Comparison of ENCODE assay signal across 30 mouse cellular contexts in the genomic region with DNA sequence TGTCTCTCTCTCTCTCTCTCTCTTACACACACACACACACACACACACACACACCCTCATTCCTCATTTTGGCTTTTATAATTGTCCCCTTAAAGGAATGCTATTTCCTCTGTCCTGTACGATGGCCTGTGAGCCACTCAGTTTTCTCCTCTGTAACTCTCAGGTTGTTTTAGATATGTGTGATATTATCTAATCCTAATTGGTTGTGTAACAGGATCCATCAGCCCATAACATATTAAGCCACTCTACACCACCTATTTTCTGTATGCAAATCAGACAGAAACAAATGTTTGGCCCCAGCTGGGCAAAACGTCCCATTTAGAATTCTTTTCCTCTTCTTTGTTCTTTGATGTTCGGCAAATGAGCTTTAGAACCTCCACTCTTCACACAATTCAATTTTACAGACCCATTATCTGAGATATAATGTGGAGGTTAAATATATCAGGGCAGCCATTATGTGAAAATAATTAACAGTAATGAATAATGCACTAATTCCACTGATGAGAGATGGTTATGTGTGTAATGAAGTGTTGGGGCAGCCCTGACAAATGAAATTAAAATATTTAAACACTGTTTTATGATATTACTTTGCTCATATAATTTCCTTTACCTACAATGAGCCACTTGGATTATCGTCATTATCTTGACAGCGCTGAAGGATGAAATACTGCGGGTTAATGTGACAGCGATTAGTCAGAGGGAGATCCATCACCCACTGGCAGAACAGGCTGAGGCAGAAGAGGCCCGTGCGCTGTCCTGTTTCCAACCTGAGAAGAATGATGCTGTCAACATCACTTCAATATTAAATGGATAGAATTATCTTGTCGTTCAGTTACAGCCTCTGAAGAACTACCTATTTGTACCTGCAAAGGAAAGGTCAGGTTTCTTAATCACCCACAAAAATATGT.
DNase-seq lines count a peak whose midpoint lies in the region; ATAC-seq and TF ChIP-seq lines count a peak whose summit lies in the region.
"Had no signal": no experiment of that assay in that cellular context is flagged by ENCODE, and none has a peak within 500 bp of the region (broad histone marks: within the 10 kb centered on the region; RNA-seq: fewer than 3 reads in every experiment).

No protein-coding gene starts in this region.

- peak; percentile 12 for DNase-seq in hindbrain, embryonic 11.5 days (ENCODE audit: low spot score)
- no peak for DNase-seq in hindbrain, embryonic 10.5 days (ENCODE audit: low spot score)
- peak; percentile 16 for DNase-seq in neural tube, embryonic 11.5 days (ENCODE audit: low spot score)
- DNase-seq in mesoderm, embryonic 11.5 days (ENCODE audit: low read depth, low spot score), result peak; percentile 14
- no peak for DNase-seq in urinary bladder, postnatal 10 days (ENCODE audit: low spot score)
- DNase-seq: adrenal gland, adult 2 months; cerebellum, adult 11-12 months; cerebellum, adult 9-11 months; embryo, embryonic 11 days; gastrocnemius, adult 2 months; gastrocnemius, postnatal 36 days; heart, adult 18-20 months; heart, postnatal 10 days; kidney, adult 2 months; kidney, postnatal 36 days; liver, postnatal 0 days; lung, postnatal 36 days; right cerebral cortex, postnatal 25 days had no signal

- no peak overlapping the region for H3K9ac ChIP-seq in hindbrain, embryonic 11.5 days (ENCODE audit: low read depth, low read length)
- no peak overlapping the region for H3K9ac ChIP-seq in neural tube, embryonic 11.5 days (ENCODE audit: low read length)
- no peak overlapping the region for H3K9ac ChIP-seq in neural tube, embryonic 15.5 days (replicated peaks)
- H3K9ac ChIP-seq in hindbrain, embryonic 13.5 days, result no peak overlapping the region
- no peak overlapping the region for H3K9ac ChIP-seq in intestine, postnatal 0 days (ENCODE audit: low read depth, low read length)
- H3K9ac ChIP-seq: embryonic facial prominence, embryonic 12.5 days; heart, embryonic 13.5 days; limb, embryonic 12.5 days; liver, embryonic 12.5 days; liver, postnatal 0 days; stomach, embryonic 15.5 days had no signal

- WGBS in hindbrain, embryonic 11.5 days, result 67% methylated on average over 10 of the region's 10 CpGs
- 79% methylated on average over 10 of the region's 10 CpGs for WGBS in hindbrain, embryonic 10.5 days
- WGBS in neural tube, embryonic 11.5 days, result 64% methylated on average over 10 of the region's 10 CpGs
- WGBS in neural tube, embryonic 15.5 days, result 29% methylated on average over 10 of the region's 10 CpGs
- WGBS in hindbrain, embryonic 13.5 days, result 36% methylated on average over 10 of the region's 10 CpGs
- WGBS in intestine, postnatal 0 days, result 71% methylated on average over 10 of the region's 10 CpGs

- no peaks in the 10 kb centered on the region for H3K9me3 ChIP-seq in hindbrain, embryonic 11.5 days (ENCODE audit: control insufficient read depth, low read length)
- no peaks in the 10 kb centered on the region for H3K9me3 ChIP-seq in hindbrain, embryonic 10.5 days
- H3K9me3 ChIP-seq in neural tube, embryonic 11.5 days (ENCODE audit: control insufficient read depth, low read length), result no peaks in the 10 kb centered on the region
- no peaks in the 10 kb centered on the region for H3K9me3 ChIP-seq in neural tube, embryonic 15.5 days (replicated peaks)
- H3K9me3 ChIP-seq in hindbrain, embryonic 13.5 days, result no peaks in the 10 kb centered on the region
- H3K9me3 ChIP-seq in intestine, postnatal 0 days (ENCODE audit: control insufficient read depth), result no peaks in the 10 kb centered on the region
- H3K9me3 ChIP-seq: embryonic facial prominence, embryonic 12.5 days; limb, embryonic 12.5 days; liver, embryonic 12.5 days; stomach, embryonic 15.5 days had no signal

- H3K27me3 ChIP-seq in hindbrain, embryonic 11.5 days (ENCODE audit: control insufficient read depth, insufficient read depth, low read length), result no peaks in the 10 kb centered on the region
- no peaks in the 10 kb centered on the region for H3K27me3 ChIP-seq in hindbrain, embryonic 10.5 days (ENCODE audit: insufficient read depth, poor library complexity, severe bottlenecking)
- no peaks in the 10 kb centered on the region for H3K27me3 ChIP-seq in neural tube, embryonic 11.5 days (ENCODE audit: control insufficient read depth, insufficient read depth, low read length)
- no peaks in the 10 kb centered on the region for H3K27me3 ChIP-seq in neural tube, embryonic 15.5 days (replicated peaks)
- no peaks in the 10 kb centered on the region for H3K27me3 ChIP-seq in hindbrain, embryonic 13.5 days
- no peaks in the 10 kb centered on the region for H3K27me3 ChIP-seq in intestine, postnatal 0 days (replicated peaks; ENCODE audit: control insufficient read depth, insufficient read depth, low read length)
- H3K27me3 ChIP-seq: CH12.LX; embryonic facial prominence, embryonic 12.5 days; heart, embryonic 13.5 days; limb, embryonic 12.5 days; liver, embryonic 12.5 days; stomach, embryonic 15.5 days had no signal

- TF ChIP-seq CTCF in intestine, postnatal 0 days (IDR thresholded peaks at IDR 0.05; ENCODE audit: low read depth), result no peak

- no peaks in the 10 kb centered on the region for H3K36me3 ChIP-seq in hindbrain, embryonic 11.5 days (ENCODE audit: control insufficient read depth, insufficient read depth, low read length)
- no peaks in the 10 kb centered on the region for H3K36me3 ChIP-seq in hindbrain, embryonic 10.5 days
- H3K36me3 ChIP-seq in neural tube, embryonic 11.5 days (ENCODE audit: control insufficient read depth, insufficient read depth, low read length), result no peaks in the 10 kb centered on the region
- no peaks in the 10 kb centered on the region for H3K36me3 ChIP-seq in neural tube, embryonic 15.5 days
- no peaks in the 10 kb centered on the region for H3K36me3 ChIP-seq in hindbrain, embryonic 13.5 days
- no peaks in the 10 kb centered on the region for H3K36me3 ChIP-seq in intestine, postnatal 0 days (ENCODE audit: control insufficient read depth, insufficient read depth)
- H3K36me3 ChIP-seq: embryonic facial prominence, embryonic 12.5 days; heart, embryonic 13.5 days; limb, embryonic 12.5 days; liver, embryonic 12.5 days; stomach, embryonic 15.5 days had no signal

- no peak overlapping the region for H3K4me3 ChIP-seq in hindbrain, embryonic 11.5 days (ENCODE audit: low read depth, low read length)
- no peak overlapping the region for H3K4me3 ChIP-seq in hindbrain, embryonic 10.5 days
- H3K4me3 ChIP-seq in neural tube, embryonic 11.5 days (ENCODE audit: low read depth, low read length), result no peak overlapping the region
- H3K4me3 ChIP-seq in neural tube, embryonic 15.5 days (replicated peaks), result no peak overlapping the region
- no peak overlapping the region for H3K4me3 ChIP-seq in hindbrain, embryonic 13.5 days
- H3K4me3 ChIP-seq in intestine, postnatal 0 days (ENCODE audit: low read depth, low read length), result no peak overlapping the region
- H3K4me3 ChIP-seq: embryonic facial prominence, embryonic 12.5 days; gastrocnemius, adult 2 months; heart, embryonic 13.5 days; layer of hippocampus, adult 2 months; left cerebral cortex, adult 2 months; limb, embryonic 12.5 days; liver, embryonic 12.5 days; stomach, embryonic 15.5 days had no signal

- no peak overlapping the region for H3K27ac ChIP-seq in hindbrain, embryonic 11.5 days (ENCODE audit: low read depth, low read length)
- no peak overlapping the region for H3K27ac ChIP-seq in hindbrain, embryonic 10.5 days
- H3K27ac ChIP-seq in neural tube, embryonic 11.5 days (ENCODE audit: low read depth, low read length), result no peak overlapping the region
- no peak overlapping the region for H3K27ac ChIP-seq in neural tube, embryonic 15.5 days (replicated peaks)
- H3K27ac ChIP-seq in hindbrain, embryonic 13.5 days, result peak overlapping the region; percentile 32; the same call in 1 of the 2 replicates
- no peak overlapping the region for H3K27ac ChIP-seq in intestine, postnatal 0 days (ENCODE audit: low read depth, low read length)
- H3K27ac ChIP-seq: embryonic facial prominence, embryonic 12.5 days; gastrocnemius, adult 2 months; heart, embryonic 13.5 days; layer of hippocampus, adult 2 months; left cerebral cortex, adult 2 months; limb, embryonic 12.5 days; liver, embryonic 12.5 days; stomach, embryonic 15.5 days had no signal

- H3K4me2 ChIP-seq in hindbrain, embryonic 11.5 days (replicated peaks; ENCODE audit: low read depth, low read length), result no peak overlapping the region
- no peak overlapping the region for H3K4me2 ChIP-seq in neural tube, embryonic 11.5 days (ENCODE audit: low read depth)
- H3K4me2 ChIP-seq in neural tube, embryonic 15.5 days, result no peak overlapping the region
- H3K4me2 ChIP-seq in hindbrain, embryonic 13.5 days, result no peak overlapping the region
- no peak overlapping the region for H3K4me2 ChIP-seq in intestine, postnatal 0 days (replicated peaks; ENCODE audit: low read depth)
- H3K4me2 ChIP-seq: embryonic facial prominence, embryonic 12.5 days; limb, embryonic 12.5 days; stomach, embryonic 15.5 days had no signal

- peak; percentile 87 for ATAC-seq in hindbrain, embryonic 11.5 days (ENCODE audit: low FRiP score)
- ATAC-seq in neural tube, embryonic 11.5 days (ENCODE audit: insufficient read depth, low FRiP score, low TSS enrichment), result peak; percentile 63; the same call in 1 of the 2 replicates
- no peak for ATAC-seq in neural tube, embryonic 15.5 days (ENCODE audit: low FRiP score)
- ATAC-seq in hindbrain, embryonic 13.5 days (ENCODE audit: low FRiP score), result peak; percentile 87
- no peak for ATAC-seq in intestine, postnatal 0 days
- ATAC-seq: activated CD4-positive, CD25-positive, alpha-beta regulatory T cell, adult 4 months; liver, embryonic 12.5 days; liver, postnatal 0 days had no signal

- no peaks in the 10 kb centered on the region for H3K4me1 ChIP-seq in hindbrain, embryonic 11.5 days (replicated peaks; ENCODE audit: control insufficient read depth, insufficient read depth, low read length)
- H3K4me1 ChIP-seq in hindbrain, embryonic 10.5 days (replicated peaks), result no peaks in the 10 kb centered on the region
- no peaks in the 10 kb centered on the region for H3K4me1 ChIP-seq in neural tube, embryonic 11.5 days (ENCODE audit: control insufficient read depth, insufficient read depth, low read length)
- H3K4me1 ChIP-seq in neural tube, embryonic 15.5 days, result peaks cover 2% of the 10 kb centered on the region; the same call in 1 of the 2 replicates
- peaks cover 4% of the 10 kb centered on the region for H3K4me1 ChIP-seq in hindbrain, embryonic 13.5 days (replicated peaks)
- no peaks in the 10 kb centered on the region for H3K4me1 ChIP-seq in intestine, postnatal 0 days (replicated peaks; ENCODE audit: control insufficient read depth, insufficient read depth, low read length)
- H3K4me1 ChIP-seq: embryonic facial prominence, embryonic 12.5 days; heart, embryonic 13.5 days; limb, embryonic 12.5 days; liver, embryonic 12.5 days; stomach, embryonic 15.5 days had no signal

Comparison
In these comparisons a context has a peak if more than half of its experiments do, and no peak if none do; other contexts are left out.
1. ATAC-seq: peak in hindbrain, embryonic 11.5 days (single experiment), neural tube, embryonic 11.5 days (single experiment) and hindbrain, embryonic 13.5 days (single experiment); none in neural tube, embryonic 15.5 days (single experiment) and intestine, postnatal 0 days (single experiment).
2. DNase-seq: peak in hindbrain, embryonic 11.5 days (single experiment), neural tube, embryonic 11.5 days (single experiment) and mesoderm, embryonic 11.5 days (single experiment); none in hindbrain, embryonic 10.5 days (single experiment) and urinary bladder, postnatal 10 days (single experiment).